Comparison of ENCODE assay signal across 17 mouse cellular contexts in the genomic region with DNA sequence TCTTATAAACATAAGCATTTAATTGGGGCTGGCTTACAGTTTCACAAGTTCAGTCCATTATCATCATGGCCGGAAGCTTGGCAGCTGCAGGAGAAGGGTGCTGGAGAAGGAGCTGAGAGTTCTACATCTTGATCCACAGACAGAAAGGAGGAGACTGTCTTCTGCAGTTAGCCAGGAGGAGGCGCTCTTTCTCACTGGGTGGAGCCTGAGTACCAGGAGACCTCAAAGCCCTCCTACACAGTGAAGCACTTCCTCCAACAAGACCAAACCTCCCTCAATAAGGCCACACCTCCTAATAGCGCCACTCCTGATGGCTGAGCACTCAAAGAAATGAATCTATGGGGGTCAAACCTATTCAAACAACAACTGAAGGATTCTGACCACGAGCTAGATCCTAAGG. TPM values are rescaled to one million over a fixed set of nuclear protein-coding genes. Genes with fewer than 3 reads are reported as not detected.
DNase-seq lines count a peak whose midpoint lies in the region; ATAC-seq and TF ChIP-seq lines count a peak whose summit lies in the region.
"Had no signal": no experiment of that assay in that cellular context is flagged by ENCODE, and none has a peak within 500 bp of the region (broad histone marks: within the 10 kb centered on the region; RNA-seq: fewer than 3 reads in every experiment).

No protein-coding gene starts in this region.

- TF ChIP-seq CTCF in liver, embryonic 14.5 days (IDR thresholded peaks at IDR 0.05; ENCODE audit: low read depth), result peak; percentile 70

- H3K27me3 ChIP-seq in midbrain, embryonic 11.5 days (ENCODE audit: control insufficient read depth, insufficient read depth, low read length), result no peaks in the 10 kb centered on the region
- no peaks in the 10 kb centered on the region for H3K27me3 ChIP-seq in midbrain, embryonic 14.5 days (ENCODE audit: control insufficient read depth, insufficient read depth, low read length)
- no peaks in the 10 kb centered on the region for H3K27me3 ChIP-seq in liver, embryonic 14.5 days (ENCODE audit: control insufficient read depth, insufficient read depth, low read length)
- H3K27me3 ChIP-seq: midbrain, embryonic 12.5 days; Patski had no signal

- no peaks in the 10 kb centered on the region for H3K4me1 ChIP-seq in midbrain, embryonic 11.5 days (ENCODE audit: control insufficient read depth, insufficient read depth, low read length)
- H3K4me1 ChIP-seq in midbrain, embryonic 14.5 days (ENCODE audit: control insufficient read depth, insufficient read depth, low read length), result no peaks in the 10 kb centered on the region
- H3K4me1 ChIP-seq in liver, embryonic 14.5 days (replicated peaks; ENCODE audit: control insufficient read depth in 2 of 2, insufficient read depth in 2 of 2, low read length in 1 of 2), result peaks cover 47 to 60% of the 10 kb centered on the region in 2 experiments
- H3K4me1 ChIP-seq: midbrain, embryonic 12.5 days had no signal

- 68% methylated on average over 4 of the region's 4 CpGs for WGBS in midbrain, embryonic 11.5 days
- 65% methylated on average over 4 of the region's 4 CpGs for WGBS in midbrain, embryonic 14.5 days
- 64% methylated on average over 4 of the region's 4 CpGs for WGBS in liver, embryonic 14.5 days (ENCODE audit: insufficient replicate concordance)

- no peak for ATAC-seq in CD4-positive, CD25-positive, alpha-beta regulatory T cell, adult 4 months
- ATAC-seq in midbrain, embryonic 11.5 days (ENCODE audit: low FRiP score), result no peak
- no peak for ATAC-seq in midbrain, embryonic 14.5 days (ENCODE audit: low FRiP score, low TSS enrichment)
- ATAC-seq in liver, embryonic 14.5 days (ENCODE audit: insufficient read depth), result no peak
- no peak for ATAC-seq in inflammation-experienced regulatory T-cells, adult 6 months
- ATAC-seq: Patski had no signal

- peak; percentile 20 for DNase-seq in CD4-positive, CD25-positive, alpha-beta regulatory T cell, adult 2 months (ENCODE audit: low read depth, low spot score)
- DNase-seq in midbrain, embryonic 11.5 days (ENCODE audit: low spot score, missing footprints), result peak; percentile 44
- no peak for DNase-seq in midbrain, embryonic 14.5 days
- DNase-seq in R1 (ENCODE audit: low read depth, low spot score), result peak; percentile 94
- DNase-seq in liver, embryonic 14.5 days (ENCODE audit: low read depth in 3 of 3, low spot score in 3 of 3), result peak in 1 of 3 experiments; percentile 52
- DNase-seq in kidney, adult 11 months, result no peak
- DNase-seq: adrenal gland, adult 8-10 months; cerebellum, adult 9-11 months; kidney, adult 9 months; lung, adult 18-20 months; right cerebral cortex, postnatal 4 days; thymus, postnatal 36 days had no signal

- H3K27ac ChIP-seq in midbrain, embryonic 11.5 days (ENCODE audit: low read depth, low read length), result no peak overlapping the region
- no peak overlapping the region for H3K27ac ChIP-seq in midbrain, embryonic 14.5 days (replicated peaks; ENCODE audit: low read depth, low read length)
- H3K27ac ChIP-seq in liver, embryonic 14.5 days, result no peak overlapping the region
- H3K27ac ChIP-seq: midbrain, embryonic 12.5 days had no signal

- no peaks in the 10 kb centered on the region for H3K9me3 ChIP-seq in midbrain, embryonic 11.5 days (ENCODE audit: control insufficient read depth, low read length)
- H3K9me3 ChIP-seq in midbrain, embryonic 14.5 days (ENCODE audit: control insufficient read depth, low read length), result no peaks in the 10 kb centered on the region
- H3K9me3 ChIP-seq in liver, embryonic 14.5 days (ENCODE audit: control insufficient read depth, low read length), result no peaks in the 10 kb centered on the region
- H3K9me3 ChIP-seq: hindbrain, embryonic 10.5 days; midbrain, embryonic 12.5 days had no signal

- no peak overlapping the region for H3K9ac ChIP-seq in midbrain, embryonic 11.5 days (ENCODE audit: low read length)
- H3K9ac ChIP-seq in midbrain, embryonic 14.5 days (replicated peaks; ENCODE audit: low read length), result no peak overlapping the region
- no peak overlapping the region for H3K9ac ChIP-seq in liver, embryonic 14.5 days (replicated peaks)
- H3K9ac ChIP-seq: midbrain, embryonic 12.5 days had no signal

- H3K4me3 ChIP-seq in midbrain, embryonic 11.5 days (ENCODE audit: low read depth, low read length), result no peak overlapping the region
- H3K4me3 ChIP-seq in midbrain, embryonic 14.5 days (replicated peaks; ENCODE audit: low read depth, low read length), result no peak overlapping the region
- no peak overlapping the region for H3K4me3 ChIP-seq in liver, embryonic 14.5 days (ENCODE audit: insufficient read depth in 1 of 2, low read depth in 2 of 2, low read length in 2 of 2)
- H3K4me3 ChIP-seq: hindbrain, embryonic 10.5 days; midbrain, embryonic 12.5 days had no signal

- no peak overlapping the region for H3K4me2 ChIP-seq in midbrain, embryonic 11.5 days
- H3K4me2 ChIP-seq in midbrain, embryonic 14.5 days (ENCODE audit: low read length), result no peak overlapping the region
- no peak overlapping the region for H3K4me2 ChIP-seq in liver, embryonic 14.5 days (ENCODE audit: low read depth)
- H3K4me2 ChIP-seq: midbrain, embryonic 12.5 days had no signal

- no peaks in the 10 kb centered on the region for H3K36me3 ChIP-seq in midbrain, embryonic 11.5 days (ENCODE audit: control insufficient read depth, insufficient read depth, low read length)
- no peaks in the 10 kb centered on the region for H3K36me3 ChIP-seq in midbrain, embryonic 14.5 days (ENCODE audit: control insufficient read depth, insufficient read depth, low read length)
- no peaks in the 10 kb centered on the region for H3K36me3 ChIP-seq in liver, embryonic 14.5 days (replicated peaks; ENCODE audit: control insufficient read depth, insufficient read depth, low read depth)
- H3K36me3 ChIP-seq: hindbrain, embryonic 10.5 days; midbrain, embryonic 12.5 days had no signal

- TF ChIP-seq EP300 in liver, embryonic 14.5 days (IDR thresholded peaks at IDR 0.05; ENCODE audit: low read depth), result no peak

RNA-seq across cellular contexts. Expression of gene Ltbp2, which starts 18.6 kb away (rescaled TPM):
- not detected for polyA plus RNA-seq in CD4-positive, CD25-positive, alpha-beta regulatory T cell, adult 4 months (2017; shearing (Covaris generic))
- polyA plus RNA-seq in midbrain, embryonic 11.5 days (2014; fragmentation: Nextera tagmentation; extraction: Ambion mirVana), result 0.05 TPM in 1 of 2 replicates, not detected in the other
- 0.13 TPM in 1 of 2 replicates, not detected in the other for polyA plus RNA-seq in midbrain, embryonic 14.5 days (2014; fragmentation: Nextera tagmentation; extraction: Ambion mirVana)
- polyA plus RNA-seq in liver, embryonic 14.5 days (2012; rRNA removed), result 0.12 and 0.21 TPM in 2 replicates
- polyA plus RNA-seq in liver, embryonic 14.5 days (2014; fragmentation: Nextera tagmentation; extraction: Ambion mirVana), result 0.08 and 0.16 TPM in 2 replicates
- not detected for polyA plus RNA-seq in inflammation-experienced regulatory T-cells, adult 6 months (2017; shearing (Covaris generic))

Comparison
In these comparisons a context has a peak if more than half of its experiments do, and no peak if none do; other contexts are left out.
1. DNase-seq: peak in CD4-positive, CD25-positive, alpha-beta regulatory T cell, adult 2 months (single experiment), midbrain, embryonic 11.5 days (single experiment) and R1 (single experiment); none in midbrain, embryonic 14.5 days (single experiment) and kidney, adult 11 months (single experiment).